Mouse (Mus musculus) ovary, postnatal 10 days (tissue): ENCODE results near the gene Foxa1.

ENCODE experiments used
- DNase-seq: peaks from one replicate; pipeline ENCODE4 v3.0.0; 2022; ENCODE audit warnings: low spot score

Gene Foxa1

DNA sequence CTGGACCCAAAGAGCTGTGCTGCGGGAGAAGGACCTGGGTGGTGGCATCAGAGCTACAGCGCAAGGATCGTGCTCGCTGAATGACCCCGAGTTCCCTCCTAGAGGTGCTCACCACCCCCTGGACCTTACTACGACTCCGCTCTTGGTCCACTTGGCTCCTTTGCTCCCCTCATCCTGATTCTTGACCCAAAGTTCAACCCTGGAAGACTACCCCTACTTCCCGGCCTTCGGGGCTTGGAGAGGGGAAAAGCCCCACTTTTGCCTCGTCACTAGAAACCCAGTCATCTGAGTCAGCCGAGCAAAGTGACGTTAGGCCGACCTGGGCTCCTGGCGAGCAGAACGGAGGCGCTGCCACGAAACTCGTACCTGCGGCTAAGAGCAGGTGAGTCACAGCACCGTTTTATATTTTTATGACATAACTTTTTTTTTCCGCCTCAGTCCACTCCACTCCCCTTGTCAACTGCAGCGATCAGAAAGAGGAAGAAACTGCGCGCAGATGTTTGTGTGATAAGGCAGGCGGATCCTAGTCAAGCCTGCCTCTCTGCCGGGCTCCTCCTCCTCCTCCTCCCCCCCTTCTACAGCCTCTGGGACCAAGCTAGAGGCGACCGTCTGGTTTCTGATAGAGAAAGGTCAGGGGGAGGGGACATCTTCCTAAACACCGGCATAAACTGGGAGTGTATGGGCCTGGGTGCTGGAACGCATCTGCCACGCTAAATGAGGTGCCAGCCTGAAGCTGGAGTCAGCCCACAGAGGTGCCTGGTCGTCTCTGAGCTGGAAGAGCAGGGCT is at the start of gene Foxa1:
TSS of gene Foxa1 (minus strand) at position 502 of the 787 bp plus-strand sequence.
- DNase-seq: no peak

- peak; percentile 5 for DNase-seq
Measured at GRCm38 (mm10) chr12:57575931-57576628, 29.4 kb upstream of the Foxa1 start.

- DNase-seq: no peak
Measured at GRCm38 (mm10) chr12:57572415-57572814, 25.7 kb upstream of the Foxa1 start.

DNA sequence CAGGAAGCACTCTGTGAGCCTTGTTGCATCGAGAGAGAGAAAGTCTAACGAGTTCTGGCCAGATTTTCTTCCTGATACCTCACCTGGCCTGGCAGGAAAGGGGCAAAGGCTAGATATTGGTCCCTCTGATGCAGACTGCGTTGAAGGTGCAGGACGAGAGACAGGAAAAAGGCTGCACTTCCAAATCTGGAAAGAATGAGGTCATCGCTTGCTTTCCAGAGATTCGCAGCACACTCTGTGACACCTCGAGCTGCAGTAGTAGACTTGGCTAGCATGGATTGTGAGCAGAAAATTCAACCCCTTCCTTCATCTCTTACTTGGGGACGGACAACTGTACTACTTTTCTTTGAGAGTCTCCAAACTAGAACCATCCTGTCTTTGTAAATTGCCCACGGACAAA is 25.1 kb upstream of the Foxa1 start:
- no peak for DNase-seq

GRCm38 (mm10) chr12:57563909-57564308 is 17.2 kb upstream of the Foxa1 start, which contains the start of gene Ttc6:
TSS of gene Ttc6 (plus strand) at chr12:57564113.
- DNase-seq: no peak

GRCm38 (mm10) chr12:57554091-57554490 is 7.4 kb upstream of the Foxa1 start:
- no peak for DNase-seq

DNA sequence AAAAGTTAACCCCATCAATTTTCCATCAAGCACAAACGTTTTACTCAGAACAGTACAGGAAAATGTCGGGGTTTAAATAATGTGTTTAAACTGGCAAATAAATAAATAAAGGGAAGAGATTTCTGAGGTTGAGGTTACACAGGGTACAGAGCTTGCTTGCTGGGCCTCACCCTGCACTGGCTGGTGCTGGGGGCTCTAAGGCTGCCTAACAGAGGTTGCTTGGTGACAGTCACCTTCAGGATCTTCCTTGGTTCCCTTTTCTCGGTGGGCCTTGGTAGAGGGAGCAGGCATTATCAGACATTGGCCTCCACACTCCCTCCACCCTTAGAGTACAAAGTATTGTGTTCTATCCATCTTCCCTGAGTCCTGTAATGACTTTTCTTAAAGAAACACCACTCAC is 5.6 kb upstream of the Foxa1 start:
- DNase-seq: no peak

DNA sequence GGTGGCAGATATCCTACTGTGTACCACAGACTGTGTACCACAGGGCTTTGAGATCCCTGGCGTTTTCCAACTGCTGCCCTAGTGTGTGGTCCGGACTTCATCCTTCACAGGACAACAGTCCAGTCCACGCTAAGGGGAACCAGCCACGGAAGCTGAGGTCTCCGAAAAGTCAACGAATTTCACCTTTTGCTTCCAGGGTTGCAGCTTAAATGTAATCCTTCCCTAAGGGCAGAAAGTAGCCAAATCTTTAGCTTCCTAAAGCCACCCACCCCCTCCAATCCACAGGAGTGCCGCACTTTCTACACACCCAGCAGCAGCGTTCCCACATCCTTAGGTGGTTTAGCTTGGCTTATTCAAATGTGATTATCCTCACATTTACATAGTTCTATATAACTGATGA is 4.2 kb upstream of the Foxa1 start:
- no peak for DNase-seq

GRCm38 (mm10) chr12:57550181-57550808 is 3.6 kb upstream of the Foxa1 start:
- DNase-seq: no peak

DNA sequence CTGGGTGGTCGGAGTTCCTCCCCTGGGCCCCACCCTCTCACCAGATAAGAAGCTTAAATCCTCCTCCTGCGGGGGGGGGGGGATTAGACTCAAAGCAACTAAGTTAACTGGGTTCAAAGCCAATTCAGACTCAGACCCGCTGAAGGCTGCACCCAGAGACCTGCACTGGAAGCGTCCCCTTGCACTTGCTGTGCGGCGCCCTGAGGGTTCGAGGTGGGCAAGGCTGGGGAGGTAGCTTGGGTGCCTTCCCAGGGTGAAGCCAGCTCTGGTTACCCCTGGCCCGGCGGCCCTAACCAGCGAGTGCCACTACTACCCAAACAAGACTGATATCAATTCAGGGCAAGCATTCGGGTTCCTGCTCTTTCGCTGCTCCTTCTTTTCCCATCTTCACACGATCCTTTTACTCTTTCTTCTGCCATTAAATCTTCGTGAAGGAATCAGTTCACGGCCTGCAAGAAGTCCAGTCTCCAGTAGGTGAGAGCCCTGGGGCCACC is 3.0 kb upstream of the Foxa1 start:
- no peak for DNase-seq

DNA sequence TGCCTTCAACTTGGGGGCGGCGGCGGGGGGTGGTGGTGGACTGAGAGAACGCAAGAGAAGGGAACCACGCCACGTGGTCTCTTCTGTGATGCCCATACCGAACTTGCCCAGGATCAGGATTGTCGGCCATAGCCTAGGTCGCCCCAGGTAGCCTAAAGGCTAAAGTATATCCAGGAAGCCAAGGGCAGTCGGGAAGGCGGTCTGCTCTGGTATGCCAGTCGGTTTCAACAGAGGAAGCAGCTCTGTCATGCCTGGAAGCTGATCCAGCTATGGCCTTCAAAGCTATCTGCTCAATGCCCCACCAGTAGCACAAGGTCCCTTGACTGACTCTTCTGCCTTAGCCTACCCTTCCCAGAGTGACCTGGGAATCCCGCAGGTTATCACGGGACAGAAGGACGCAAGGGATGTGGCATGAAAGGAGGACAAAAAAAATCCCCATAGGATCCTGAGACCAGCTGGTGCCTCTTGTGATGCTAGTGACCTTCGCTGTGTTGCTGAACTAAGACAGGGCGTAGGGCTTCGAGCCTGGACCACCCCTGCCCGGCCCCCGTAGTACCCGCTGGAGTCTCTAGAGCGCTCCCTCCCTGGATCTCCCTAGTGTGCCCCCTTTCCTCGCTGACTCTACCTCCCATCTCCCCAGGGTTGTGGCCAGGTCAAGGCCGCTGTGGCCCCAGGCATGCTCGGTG is 2.4 kb upstream of the Foxa1 start:
- DNase-seq: no peak

DNA sequence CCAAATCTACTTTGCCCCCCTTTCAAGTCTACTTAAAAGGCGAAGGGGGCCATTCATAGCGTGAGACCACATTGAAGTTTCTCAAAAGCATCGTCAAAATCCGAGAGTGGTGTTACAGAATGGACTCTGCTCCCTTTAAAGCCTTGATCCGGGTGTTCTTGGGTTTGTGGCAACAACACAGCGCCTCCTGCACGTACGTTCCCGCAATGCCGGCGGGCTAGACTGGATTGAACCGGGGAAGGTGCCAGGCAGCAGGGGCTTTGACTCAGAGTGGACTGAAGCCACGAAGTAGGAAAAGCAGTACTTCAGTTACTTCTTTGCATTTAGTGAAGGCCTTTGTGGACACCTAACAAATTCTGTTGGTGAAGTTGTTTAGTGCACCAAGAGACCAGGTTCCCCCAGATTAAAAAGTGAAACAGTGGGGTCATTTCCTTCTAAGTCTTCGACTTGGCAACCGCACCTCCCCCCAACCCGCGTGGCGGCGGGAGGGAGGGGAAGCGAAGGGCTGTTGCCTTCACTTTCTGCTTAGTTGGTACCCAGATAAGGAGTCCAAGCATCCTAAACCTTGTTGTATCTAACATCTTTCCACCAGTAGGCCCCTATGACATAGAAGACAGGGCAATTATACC is 1.8 kb upstream of the Foxa1 start:
- DNase-seq: no peak

DNA sequence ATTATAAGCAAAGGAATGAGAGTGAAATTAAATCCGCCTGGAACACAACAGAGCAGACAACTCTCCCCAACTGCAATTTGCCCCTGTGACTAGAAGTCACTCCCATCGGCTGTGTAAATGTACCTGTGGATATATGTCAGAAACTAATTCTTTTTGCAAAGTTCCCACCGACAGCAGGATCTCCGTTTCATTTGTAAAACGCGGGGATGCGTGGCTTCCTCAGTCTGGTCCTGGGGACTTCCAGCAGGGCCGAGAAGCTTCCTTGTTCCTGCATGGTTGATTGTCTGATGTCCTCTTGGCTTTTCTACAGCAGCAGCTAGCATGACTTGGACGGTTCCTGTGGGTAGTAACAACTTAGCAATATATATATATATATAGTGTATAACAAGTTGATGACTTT is 1.2 kb upstream of the Foxa1 start:
- DNase-seq: no peak

DNA sequence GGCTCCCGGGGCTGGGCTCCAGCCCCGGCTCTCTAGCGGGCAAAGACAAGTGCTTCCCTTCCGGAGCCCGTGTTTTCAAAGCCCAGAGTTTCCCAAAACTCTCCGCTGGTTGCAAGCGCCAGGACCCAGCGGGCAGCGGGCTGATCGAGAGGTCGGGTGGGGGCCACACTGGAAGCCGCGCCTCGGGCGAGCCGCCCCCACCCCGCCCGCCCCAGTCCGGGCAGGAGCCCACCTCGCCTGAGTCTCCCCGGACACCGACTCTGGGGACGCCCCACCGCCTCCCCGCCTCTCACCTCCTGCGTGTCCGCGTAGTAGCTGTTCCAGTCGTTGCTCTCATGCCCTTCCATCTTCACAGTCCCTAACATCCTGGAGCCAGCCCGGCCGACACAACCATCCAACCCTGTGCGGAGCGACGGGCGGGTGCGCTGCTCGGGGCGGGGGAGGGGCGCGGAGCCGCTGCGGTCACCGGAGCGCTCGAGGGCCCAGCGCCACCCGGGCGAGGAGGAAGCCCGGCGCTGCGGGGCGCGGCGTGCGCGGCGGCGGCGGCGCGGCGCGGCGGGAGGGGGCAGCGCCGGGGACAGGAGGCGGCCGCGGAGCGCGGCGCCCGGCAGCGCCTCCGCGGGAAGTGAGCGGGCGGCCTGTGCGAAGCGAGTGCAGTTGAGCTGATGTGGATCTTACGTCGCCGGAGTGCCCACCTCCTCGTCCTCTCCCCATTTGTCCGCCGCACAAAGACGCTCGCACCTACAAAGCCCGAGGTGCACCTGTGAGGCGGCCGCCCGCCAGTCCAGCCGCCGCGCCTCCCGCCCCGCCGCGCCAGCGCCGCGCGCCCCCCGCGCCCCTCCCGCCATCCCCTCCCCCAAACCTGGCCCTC is 1.1 kb downstream of the Foxa1 start:
- no peak for DNase-seq

GRCm38 (mm10) chr12:57544641-57545370 is 1.9 kb downstream of the Foxa1 start:
- no peak for DNase-seq

GRCm38 (mm10) chr12:57543627-57543991 is 3.1 kb downstream of the Foxa1 start:
- no peak for DNase-seq

DNA sequence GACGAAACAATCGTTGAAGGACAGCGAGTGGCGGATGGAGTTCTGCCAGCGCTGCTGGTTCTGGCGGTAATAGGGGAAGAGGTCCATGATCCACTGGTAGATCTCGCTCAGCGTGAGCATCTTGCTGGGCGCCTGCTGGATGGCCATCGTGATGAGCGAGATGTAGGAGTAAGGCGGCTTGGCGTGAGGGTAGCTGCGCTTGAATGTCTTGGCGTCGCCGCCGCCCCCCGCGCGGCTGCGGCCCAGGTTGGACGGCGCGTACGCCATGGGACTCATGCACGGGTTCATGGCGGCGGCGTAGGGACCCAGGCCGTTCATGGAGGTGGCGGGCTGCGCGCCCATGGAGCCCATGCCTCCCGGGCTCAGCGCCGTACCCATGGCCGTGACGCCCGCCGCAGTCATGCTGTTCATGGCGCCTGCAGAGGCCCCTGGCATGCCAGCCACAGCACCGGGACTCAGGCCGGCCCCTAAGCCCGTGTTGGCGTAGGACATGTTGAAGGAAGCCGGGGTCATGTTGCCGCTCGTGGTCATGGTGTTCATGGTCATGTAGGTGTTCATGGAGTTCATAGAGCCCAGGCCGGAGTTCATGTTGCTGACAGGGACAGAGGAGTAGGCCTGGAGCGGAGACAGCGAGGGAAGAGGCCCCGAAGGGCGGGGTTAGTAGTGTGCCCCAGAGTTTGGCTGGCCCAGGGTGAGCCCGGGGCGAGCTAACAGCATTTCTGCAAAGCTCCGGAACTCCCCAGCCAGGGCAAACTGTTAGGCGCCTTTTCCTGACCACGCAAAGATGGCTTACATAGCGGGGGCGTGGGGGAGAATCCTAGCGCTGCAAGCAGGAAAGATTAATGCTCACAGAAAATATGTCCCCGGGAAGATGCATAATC is 3.7 kb downstream of the Foxa1 start:
- DNase-seq: no peak

DNA sequence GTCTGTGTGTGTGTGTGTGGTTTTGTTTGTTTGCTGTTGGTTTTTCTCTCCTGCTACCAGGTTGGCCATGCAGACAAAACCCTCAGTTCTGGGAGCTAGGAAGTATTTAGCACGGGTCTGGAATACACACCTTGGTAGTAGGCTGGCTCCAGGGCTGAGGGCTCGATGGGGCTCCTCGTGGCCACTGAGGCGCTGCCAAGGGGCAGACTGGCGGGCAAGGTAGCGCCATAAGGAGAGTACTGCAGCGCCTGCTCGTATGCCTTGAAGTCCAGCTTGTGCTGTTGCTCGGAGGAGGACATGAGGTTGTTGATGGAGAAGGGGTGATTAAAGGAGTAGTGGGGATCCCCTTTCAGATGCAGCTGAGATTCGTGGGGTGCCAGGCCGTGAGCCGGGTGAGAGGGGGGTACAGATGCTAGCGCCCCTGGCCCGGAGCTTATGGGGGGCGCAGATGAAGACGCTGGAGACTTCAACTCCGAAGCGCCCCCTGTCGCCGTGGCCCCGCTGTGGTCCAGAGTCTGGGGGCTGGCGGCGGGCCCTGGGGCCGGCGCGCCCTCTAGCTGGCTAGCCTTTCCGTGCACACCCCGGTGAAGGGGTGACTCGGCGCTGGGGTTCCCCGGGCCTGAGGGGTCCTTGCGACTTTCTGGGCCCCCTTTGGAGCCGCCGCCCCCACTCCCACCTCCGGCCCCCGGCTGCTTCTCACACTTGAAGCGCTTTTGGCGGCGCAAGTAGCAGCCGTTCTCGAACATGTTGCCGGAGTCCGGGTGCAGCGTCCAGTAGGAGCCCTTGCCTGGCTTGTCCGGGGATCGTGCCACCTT is 4.6 kb downstream of the Foxa1 start:
- no peak for DNase-seq
